Mouse (Mus musculus) thymus, adult 2 months (tissue): ENCODE results near the gene Sntg2.

ENCODE experiments used
- CTCF ChIP-seq: fragments of 200-500 bp; IDR thresholded peaks from 2 replicates; pipeline ENCODE4 v1.5.1; 2012; ENCODE audit warnings: mild to moderate bottlenecking, control low read depth, low read length, moderate library complexity, borderline replicate concordance; ENCODE audit not compliant: control insufficient read depth, poor library complexity, insufficient read depth; ENCODE audit errors: extremely low read depth
- POLR2A ChIP-seq: fragments of 200-500 bp; IDR thresholded peaks from 2 replicates; pipeline ENCODE4 v1.6.1; 2012; ENCODE audit warnings: mild to moderate bottlenecking, low read length, control low read depth, moderate library complexity; ENCODE audit not compliant: control insufficient read depth, poor library complexity, insufficient read depth; ENCODE audit errors: extremely low read depth

DNA sequence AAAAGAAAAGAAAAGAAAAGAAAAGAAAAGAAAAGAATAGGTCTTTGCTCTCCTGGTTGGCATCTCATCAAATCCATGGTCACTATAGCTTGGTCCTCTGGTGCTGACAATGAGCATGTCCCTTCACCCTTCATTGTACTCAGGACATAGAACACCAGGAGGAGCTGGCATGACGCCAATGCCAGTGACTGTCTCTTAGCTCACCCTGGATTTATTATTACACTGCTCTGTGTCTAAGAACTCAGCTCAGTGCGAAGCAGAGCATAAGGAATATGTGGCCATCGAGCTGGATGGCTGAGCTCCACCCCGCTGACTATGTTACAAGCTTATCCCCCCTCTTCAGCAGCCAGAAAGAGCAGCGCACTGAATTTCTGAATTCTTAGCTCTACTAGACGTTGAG, 42.8 kb upstream of the Sntg2 start:
- TF ChIP-seq CTCF (no peak), POLR2A (no peak)
